Mouse (Mus musculus): ENCODE measurements at regions not wholly inside any gene's neighbourhood (a gene's known extent, or its start where the extent isn't known, plus 50 kb on each side); places are given as distances from the start of the nearest gene placed in this dataset.
"Not testable (repeated sequence)": the region's sequence is repeated elsewhere in the genome, so short reads cannot be mapped to it uniquely, and the experiment has no call there.

DNA sequence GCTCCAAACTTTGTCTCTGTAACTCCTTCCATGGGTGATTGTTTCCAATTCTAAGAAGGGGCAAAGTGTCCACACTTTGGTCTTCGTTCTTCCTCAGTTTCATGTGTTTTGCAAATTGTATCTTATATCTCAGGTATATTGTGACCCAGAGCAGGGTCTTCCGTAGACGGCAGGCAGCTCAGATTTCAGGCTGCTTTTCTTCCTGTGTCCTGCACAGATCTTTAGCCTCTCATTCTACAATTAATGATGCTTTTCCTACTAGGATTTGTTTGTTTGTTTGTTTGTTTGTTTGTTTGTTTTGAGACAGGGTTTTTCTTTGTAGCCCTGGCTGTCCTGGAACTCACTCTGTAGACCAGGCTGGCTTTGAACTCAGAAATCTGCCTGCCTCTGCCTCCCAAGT is 69.0 kb upstream of the Cpsf6 start:
- DNase-seq (ENCODE audit: low read depth) = not testable (repeated sequence)

DNA sequence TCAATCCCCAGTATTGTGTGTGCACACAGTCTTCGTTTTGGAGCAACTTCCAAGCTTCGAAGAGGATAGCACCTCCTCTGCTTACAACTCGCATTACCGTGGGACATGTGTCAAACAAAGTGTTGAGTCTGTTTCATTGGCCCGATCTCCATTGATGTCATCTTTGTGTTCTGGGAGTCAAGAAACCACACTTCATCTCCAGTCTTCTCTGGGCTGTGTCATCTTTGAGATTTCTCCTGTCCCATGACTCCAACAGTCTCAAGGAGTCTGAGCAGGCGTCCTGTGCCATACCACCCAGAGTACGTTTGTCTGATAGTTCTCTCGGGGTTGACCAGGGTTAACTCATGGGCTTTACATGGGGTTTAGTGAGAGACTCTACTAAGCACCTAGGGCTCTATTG is 67.8 kb upstream of the Cpsf6 start:
- no peak for DNase-seq (ENCODE audit: low read depth)

DNA sequence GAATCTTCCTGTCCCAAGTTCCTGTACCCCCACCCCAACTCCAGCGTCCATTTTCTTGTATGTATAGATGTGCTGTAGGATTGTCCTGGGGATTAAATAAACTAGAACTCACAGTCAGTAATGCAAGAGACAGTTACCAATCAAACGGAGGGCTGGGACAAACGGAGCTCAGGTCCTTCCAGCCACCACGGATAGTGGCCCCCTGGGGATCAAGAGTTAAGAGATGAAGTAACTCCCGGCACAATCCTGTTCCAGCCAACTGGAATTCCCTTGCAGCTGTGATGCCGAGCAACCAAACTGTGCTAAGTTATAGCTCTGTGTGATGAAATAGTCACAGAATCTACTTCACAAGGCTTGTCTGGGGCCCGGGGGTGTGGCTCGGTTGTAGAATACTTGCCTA is 67.4 kb upstream of the Cpsf6 start:
- DNase-seq (ENCODE audit: low read depth) = no peak

DNA sequence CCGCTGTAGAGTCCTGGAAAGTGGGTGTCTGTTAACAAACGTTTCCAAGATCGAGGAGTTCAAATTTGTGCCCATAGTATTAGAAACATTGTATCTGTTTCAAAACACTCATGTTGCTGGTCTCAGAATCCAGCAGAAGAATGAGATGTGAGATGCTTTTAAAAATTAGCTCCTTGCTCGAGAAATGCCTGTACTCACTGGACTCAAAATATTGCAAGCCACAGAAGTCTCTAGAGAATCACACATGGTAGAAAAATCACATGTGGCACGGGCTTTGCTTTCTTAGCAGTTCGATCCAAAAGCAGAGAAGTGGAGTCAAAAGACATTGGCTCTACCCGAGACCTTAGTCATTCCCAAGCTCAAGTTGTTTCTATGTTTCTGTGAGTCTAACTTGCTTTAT is 67.0 kb upstream of the Cpsf6 start:
- DNase-seq (ENCODE audit: low read depth) = no peak

DNA sequence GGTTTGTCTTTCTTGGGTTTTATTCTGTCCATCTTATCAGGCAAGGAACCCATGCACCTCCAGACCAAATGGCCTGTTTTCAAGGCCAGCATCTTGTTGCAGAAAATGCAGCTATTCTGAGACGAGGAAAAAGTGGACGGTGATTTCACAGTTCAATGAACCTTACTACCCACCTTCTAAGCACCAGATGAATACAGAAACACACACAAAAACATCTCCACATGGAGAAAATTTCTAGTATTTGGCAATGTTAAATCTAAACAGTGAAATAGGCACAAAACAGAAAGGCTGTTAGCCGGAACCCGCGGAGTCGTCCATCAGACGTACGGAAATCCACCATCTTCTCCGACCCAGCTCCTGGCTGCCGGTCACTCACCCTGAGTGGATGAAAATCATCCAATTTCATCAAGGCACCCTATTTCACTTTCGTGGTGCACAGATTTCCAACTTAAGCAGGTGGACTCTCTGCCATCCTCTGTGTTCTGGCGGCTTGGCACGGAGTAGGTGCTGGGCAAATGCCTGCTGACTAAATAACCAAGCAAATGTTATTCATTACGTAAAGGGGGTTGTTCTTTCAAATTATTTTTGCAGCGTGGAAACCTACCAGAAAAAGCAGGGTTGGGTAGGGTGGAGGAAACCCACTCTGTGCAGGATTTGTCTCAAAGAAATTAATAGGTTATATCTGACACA is 66.1 kb upstream of the Cpsf6 start:
- DNase-seq (ENCODE audit: low read depth) = no peak

DNA sequence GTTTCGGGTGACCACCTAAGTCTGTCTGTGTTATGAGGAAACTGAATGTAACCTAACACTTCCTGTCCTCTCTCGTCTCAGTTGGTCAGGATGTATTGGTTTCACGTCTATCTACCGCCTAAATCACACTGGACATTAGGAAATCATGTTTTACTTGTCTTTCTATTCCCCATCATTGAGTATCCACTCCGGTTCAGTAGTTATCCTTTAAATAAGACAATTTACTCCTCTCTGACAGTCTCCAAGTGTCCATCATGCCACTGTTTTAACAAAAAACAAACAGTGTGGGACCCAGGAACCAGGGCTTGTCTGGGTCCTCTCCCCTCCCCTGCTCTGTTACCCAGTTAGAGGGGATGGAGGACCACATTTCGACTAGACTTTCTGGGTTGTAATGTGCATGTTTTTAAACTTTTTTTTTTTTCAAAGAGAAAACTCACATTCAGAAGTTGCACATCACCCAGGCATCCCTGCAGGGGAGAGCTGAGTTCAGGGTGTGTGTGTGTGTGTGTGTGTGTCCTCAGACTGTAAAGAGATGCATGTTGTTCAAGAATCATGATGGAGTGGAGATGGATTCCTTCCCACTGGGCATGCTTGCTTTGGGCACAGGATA is 65.5 kb upstream of the Cpsf6 start:
- DNase-seq (ENCODE audit: low read depth) = no peak

DNA sequence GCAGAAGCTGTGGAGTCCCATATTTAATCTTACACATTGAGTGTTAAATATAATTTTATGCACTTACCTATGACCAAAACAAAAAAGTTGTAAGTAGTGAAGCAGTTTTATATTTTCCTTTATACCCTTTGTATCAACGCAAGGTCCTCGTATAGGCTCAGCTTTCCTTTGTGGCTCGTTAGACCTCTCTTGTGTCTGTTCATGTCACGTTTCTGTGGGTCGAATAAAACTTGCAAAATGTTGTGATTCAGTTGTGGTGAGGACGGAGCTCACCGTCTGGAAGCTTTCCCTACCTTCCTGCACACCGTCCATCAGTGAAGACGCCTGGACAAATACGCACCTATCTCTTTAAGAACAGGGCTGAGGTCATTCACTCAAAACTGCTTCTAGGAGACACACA is 64.9 kb upstream of the Cpsf6 start:
- no peak for DNase-seq (ENCODE audit: low read depth)

DNA sequence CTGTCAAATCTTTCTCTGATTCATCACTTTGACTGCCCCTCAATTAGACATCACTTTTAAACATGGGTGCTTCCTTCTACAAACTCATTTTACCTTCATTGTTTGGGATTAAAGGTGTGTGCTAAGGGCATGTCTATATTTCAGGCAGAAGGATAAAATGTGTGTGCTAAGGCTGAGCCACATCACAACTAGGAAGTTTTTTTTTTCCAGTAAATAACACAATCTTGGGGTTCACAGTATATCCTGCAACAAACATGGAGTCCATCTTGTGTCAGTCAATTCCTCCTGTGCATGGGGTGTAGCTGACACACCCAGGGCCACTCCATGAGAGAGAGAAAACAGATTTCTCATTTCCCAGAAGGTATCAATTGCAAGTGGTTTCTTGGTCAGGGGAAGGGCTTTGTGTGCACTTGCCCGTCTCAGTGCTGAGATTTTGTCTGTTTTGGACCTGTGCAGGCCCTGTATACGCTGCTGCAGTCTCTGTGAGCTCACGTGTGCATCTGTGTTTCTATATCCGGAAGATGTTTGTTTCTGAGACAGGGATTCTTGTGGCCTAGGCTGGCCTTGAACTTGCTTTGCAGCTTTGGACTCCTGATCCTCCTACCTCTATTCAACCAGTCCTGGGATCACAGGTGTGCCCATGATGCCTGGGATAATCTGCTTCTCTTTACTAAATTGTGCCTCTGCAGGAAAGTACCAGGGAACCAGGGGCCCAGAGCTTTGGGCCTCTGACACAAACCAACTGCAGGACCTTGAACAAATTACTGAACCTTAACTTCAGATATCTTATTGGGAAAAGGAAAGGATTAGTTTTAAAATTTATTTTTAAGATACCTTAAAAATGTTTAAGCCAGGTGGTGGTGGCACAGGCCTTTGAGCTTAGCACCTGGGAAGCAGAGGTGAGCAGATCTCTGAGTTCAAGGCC is 63.9 kb upstream of the Cpsf6 start:
- DNase-seq (ENCODE audit: low read depth) = no peak

DNA sequence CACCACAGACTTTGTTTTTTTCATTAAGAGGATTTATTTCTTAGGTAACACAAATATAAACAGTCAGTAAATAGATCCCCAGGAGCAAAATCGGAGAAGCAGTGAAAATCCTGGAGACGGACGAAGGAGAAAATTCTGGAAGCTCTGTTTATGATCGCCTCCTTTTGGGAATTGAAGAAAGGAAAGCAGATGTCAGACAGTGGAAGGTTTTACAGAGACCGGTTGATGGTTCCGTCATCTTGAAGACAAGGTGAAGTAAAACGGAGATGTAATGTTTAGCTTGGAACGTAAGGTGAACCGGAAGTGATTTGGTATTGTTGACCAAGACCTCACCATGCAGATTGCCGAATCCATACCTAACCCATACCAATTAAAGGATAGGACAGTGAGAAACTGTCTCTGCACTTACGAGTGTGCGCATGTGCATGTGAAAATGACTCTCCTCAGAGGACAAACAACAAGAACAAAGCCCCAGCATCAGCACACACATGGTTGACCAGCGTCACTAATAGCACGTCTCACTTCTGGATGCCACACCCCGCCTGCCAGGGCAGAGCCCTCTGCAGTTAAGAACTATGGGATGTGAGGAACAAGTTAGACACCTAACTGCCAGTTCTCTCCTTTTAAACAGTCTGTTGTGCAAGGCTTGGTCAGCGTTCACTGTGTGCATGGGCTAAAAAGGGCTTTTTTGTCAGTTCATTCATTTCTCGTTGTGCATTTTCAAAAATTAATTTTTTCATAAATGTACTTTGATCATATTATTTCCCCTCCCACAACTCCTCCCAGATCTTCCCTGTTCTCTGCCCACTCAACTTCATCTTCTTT is 62.4 kb upstream of the Cpsf6 start:
- no peak for DNase-seq (ENCODE audit: low read depth)

DNA sequence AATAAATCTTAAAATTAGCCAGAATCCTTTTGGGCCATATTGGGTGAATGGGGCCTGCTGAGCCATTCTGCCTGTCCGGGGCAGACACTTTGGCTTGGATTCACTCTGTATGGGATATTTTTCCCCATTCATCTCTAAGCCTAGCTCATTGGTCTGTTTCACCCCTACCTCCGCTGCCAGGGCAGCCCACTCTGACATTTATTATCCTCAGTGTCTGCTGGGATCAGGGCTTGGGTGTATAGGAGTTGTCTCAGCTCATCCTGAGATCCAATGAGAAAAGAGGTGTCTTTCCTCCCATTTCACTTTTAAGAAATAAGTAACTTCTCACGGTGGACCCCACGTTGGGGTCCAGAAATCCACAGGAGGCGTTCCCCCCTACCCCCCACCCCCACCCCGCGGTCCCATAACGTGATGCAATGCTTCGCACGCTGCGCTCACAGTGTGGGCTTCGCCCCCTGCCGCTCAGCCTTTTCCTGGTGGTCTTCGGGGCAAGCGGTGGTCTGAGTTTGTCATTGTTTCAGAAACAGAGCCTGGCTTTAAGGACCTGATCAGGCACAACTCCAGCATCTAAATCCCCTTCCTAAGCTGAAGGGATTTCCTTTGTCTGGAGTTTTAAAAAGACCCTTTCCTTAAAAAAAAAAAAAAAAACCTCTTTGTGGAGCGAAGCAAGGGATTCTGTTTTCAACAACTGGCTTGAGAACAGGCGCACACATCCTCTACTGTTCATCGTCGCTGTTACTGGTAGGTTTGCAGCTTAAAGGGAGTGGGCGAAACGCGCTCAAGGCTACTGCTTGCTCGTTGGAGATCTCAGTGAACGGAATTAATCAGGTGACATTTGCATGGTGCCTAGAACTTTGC is 61.5 kb upstream of the Cpsf6 start:
- no peak for DNase-seq (ENCODE audit: low read depth)

DNA sequence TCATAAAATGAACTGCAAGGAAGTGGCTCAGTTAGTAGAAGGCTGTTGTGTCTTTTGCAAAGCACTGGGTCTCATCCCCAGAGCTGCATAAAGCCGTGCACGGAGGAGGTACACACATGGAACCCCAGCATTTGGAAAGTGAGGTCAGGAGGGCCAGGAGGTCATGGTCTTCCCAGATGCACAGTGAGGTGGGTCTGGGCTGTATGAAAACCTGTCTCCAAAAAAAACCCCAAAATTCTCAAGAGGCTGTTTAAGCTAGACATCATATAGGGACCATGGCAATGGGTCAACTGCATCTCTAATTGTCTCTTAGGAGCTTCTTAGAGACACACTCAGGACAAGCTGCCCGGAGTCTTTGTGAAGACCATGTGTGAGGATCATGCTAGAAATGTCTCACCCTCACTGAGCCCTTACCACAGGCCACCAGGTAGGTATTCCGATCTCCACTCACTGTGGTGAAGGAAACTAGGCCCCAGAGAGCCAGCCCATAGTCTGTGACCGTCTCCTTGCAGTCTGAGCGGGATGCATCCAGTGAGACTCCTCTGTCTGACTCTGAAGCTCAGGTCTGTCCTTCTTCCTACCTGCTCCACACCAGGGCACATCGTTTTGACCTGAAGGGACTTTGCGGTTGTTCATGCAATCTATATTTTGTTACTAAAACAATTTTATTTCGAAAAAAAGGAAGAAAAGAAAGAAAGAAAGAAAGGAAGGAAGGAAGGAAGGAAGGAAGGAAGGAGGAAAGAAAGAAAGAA is 60.6 kb upstream of the Cpsf6 start:
- DNase-seq (ENCODE audit: low read depth) = no peak

DNA sequence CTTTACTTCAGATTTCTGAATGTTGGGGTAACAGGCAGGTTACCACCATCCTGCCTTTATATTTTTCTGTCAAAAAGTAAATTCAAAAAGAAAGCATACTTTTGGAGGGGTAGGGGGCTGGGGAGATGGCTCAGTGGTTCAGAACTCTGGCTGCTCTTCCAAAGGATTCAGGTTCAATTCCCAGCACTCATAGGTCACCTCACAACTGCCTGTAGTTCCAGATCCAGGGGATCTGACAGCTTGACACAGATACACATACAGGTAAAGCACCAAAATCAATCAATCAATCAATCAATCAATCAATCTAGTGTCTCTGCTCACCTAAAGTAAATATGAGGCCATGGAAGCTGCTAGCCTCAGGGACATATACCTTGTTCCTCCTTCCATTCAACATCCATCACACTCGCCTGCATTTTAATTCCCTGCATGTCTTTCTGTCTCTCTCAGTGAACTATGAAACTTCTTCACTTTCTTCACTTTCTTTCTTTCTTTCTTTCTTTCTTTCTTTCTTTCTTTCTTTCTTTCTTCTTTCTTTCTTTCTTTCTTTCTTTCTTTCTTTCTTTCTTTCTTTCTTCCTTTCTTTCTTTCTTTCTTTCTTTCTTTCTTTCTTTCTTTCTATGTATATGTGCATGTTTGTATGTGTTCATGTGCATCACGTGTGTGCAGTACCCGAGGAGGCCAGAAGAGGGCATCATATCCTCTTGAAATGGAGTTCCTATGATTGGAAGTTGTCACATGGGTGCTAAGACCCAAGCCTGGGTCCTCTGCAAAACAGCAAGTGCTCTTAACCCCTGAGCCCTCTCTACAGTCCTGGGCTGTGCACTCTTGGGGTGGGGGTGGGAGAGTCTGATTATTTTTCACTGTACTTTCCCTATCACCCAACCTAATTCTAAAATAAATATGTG is 59.6 kb upstream of the Cpsf6 start:
- no peak for DNase-seq (ENCODE audit: low read depth)

DNA sequence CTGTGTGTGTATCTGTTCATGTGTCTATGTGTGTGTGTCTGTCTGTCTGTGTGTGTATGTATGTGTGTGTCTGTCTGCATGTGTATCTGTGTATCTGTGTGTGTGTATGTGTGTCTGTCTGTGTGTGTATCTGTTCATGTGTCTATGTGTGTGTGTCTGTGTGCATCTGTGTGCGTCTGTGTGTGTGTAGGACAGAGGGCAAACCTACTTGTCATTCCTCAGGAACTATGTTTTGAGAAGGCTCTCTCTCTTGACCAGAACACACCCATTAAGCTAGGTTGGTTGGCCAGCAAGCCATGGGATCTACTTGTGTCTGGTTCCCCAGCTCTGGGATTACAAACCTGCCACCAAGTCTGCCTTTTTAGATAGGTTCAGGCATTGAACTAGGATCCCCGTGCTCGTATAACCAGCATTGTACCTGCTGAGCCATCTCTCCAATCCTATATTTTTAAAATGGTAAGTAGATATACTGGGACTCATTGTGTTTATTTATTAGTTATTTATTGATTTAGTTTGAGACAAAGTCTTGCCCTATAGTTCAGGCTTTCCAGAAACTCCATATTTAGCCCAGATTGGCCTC is 58.9 kb upstream of the Cpsf6 start:
- no peak for DNase-seq (ENCODE audit: low read depth)

DNA sequence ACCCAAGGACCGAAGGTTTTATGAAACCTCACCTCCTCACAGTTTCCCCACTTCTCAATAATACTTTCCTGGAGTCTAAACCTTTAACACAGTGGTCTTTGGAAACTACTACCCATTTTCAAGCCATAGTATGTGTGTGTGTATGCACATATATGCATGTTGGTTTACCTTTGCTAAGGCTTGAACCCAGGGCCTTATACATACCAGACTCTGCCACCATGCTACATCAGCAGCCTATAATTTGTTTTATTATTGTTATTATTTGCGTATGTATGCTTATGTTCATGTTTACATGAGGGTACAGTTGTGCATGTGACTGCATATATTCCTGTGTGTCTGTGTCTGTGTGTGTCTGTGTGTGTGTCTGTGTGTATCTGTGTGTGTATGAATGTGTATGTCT is 58.2 kb upstream of the Cpsf6 start:
- DNase-seq (ENCODE audit: low read depth) = no peak

DNA sequence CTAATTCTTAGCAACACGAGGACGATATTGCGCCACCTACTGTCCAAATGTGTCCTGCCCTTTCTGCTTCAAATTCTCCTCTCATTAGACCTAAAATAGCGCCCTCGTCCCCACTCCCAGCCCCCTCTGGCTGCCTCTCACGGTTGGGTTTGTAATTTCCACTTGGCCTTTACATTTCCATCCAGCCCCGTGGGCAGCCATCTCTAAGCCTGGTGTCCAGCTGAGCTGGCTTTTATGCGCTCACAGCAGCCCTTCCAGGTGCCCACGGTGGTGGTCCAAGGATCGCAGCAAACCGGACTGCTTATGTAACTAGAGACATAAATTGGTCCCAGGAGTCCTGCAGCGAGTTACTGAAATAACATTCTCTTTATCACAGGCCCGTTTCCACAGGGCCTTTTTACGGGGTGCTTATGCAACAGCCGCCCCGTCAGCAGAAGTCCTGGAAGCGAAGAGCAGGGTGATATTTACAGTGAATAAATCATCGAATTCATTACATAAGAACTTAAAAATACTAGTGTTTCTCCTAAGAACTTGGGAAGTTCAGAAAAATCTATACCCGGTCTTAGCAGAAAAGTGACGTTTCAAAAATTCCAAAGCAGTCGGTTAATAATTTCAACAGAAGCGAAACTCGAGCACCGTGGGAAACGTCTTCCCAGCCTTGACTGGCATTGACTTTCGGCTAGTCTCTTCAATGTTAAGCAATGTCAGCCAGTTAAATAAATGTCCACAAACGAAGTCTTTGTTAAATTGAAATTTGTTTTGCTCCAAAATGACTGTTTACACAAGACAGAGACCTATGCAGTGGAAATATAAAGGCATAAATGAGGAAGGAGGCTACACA is 57.3 kb upstream of the Cpsf6 start:
- DNase-seq (ENCODE audit: low read depth) = no peak

DNA sequence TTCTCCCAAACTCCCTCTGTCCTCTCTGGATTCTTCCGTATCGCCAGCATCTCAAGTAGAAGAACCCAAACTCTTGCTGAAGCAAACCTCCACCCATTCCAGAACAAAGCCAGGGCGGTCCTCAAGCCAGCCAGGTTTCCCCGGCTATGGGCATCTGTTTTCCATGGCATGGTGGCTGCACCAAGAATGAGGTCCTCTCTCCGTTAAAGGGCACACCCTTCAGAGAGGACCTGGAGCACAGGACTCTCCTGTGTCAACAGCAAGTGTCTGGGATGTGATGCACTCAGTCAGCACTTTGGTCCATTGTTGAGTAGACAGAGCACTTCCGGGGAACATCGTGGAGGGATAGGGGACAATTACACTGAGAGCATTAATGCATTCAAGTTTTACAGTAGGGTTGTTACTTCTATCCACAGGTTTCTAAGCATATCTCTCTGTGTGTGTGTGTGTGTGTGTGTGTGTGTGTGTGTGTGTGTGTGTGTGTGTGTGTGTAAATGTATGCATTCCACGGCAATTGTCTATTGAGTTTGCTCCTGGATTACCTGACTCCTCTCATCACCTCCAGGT is 56.6 kb upstream of the Cpsf6 start:
- DNase-seq (ENCODE audit: low read depth) = no peak

DNA sequence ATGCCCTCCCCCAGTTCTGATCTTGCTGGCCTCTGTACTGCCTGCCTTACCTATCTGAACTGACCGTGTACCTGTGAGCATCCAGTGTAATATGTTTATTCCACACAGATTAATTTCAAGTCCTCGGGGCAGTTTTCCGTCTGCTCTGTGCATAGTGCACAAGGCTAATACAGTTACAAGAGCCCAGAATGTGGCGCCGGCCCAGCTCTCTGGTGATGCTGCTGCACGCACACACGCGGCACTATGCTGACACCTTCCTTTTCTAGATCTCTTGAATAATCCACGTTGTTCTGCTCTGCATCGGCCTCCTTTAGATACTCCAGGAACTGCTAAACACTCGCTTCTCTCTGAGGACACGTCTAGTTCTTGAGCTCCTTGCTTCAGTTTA is 55.9 kb upstream of the Cpsf6 start:
- DNase-seq (ENCODE audit: low read depth) = no peak

All from c-Kit-positive CD71-negative TER-119-negative erythroid progenitor cells, embryonic 14.5 days (primary cell).